Mouse (Mus musculus): ENCODE results near the gene Iffo1.

- TF ChIP-seq CTCF (conservative IDR thresholded peaks at IDR 0.05; ENCODE audit: insufficient read depth, insufficient read length, low read depth, low read length) (no peak), POLR2A (IDR thresholded peaks at IDR 0.05; ENCODE audit: low read depth, low read length) (no peak)
Observed at GRCm38 (mm10) chr6:125186203-125186602, 41.2 kb downstream of the Iffo1 start.

Data from kidney, adult 2 months (tissue).